Mouse (Mus musculus): Measurements from ENCODE around the gene C1qtnf7.

C1qtnf7 gene

DNA sequence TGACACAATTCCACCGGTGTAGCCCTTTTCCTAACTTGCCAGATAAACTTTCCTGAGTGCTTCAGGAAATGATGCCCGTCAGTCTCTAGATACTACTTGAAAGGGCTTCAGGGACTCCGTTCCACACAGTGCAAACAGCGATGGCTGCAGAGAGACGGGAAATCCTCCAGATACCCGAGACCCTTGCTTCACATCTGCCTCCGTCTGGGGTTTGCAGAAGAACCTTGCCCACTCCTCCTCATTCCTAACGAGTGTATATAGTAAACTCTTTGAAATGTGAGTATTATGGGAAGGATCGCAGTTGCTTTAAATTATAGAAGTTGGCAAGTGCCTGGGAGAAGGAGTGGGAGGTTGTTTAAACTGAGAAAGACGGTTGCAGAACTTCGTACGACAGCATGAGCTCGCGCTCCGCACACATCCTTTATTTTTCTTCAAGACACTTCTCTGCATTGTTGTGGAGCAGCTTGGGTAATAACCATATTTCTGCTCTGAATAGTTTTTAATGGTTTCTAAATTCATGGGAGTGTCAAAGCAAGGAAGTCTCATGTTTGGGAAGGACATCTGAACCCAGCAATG lies at the start of gene C1qtnf7:
Gene C1qtnf7 (plus strand): TSS at position 138 of the 576 bp plus-strand sequence.
- no peak for DNase-seq

DNA sequence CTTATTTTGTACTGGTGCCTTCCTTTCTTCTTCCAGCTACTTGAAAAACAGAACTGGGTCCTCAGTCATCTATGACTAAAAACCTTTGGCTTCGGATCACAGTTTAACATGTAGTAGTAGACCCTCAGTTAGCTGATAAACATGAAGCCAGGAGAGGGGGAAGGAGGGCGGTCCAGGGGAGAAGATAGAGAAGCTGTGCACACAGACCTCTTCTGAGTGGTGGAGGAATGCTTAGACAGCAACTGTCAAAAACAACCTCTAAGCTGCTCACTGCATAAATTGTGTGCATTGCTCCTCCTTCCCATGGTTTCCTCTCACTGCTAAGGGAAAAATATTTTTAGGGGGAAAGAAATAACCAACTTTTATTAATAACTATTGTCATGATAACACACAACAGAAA lies 48.6 kb upstream of the C1qtnf7 start:
- DNase-seq, result no peak

GRCm38 (mm10) chr5:43467214-43467613 lies 48.1 kb upstream of the C1qtnf7 start:
- DNase-seq, result no peak

- no peak for DNase-seq
These were observed 46.4 kb upstream of the C1qtnf7 start for GRCm38 (mm10) chr5:43468937-43469336.

DNA sequence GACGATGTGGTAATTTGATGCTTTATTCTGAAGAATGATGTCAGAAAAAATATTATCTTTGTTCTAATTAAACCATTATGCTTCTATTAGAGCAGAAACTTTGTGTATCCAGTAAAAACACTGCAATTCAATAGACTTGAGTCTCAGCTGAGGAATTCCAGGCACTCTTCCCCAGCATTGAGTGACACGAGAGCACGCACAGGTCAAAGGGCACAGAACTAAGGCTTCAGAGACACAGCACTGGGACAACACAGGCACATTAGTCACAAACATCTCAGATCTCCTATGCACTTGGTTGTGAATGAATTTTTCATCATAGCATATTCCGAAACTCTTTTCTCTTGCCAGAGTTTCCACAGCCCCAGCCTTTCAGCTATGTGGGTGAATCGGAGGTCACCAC lies 37.4 kb upstream of the C1qtnf7 start:
- no peak for DNase-seq

DNA sequence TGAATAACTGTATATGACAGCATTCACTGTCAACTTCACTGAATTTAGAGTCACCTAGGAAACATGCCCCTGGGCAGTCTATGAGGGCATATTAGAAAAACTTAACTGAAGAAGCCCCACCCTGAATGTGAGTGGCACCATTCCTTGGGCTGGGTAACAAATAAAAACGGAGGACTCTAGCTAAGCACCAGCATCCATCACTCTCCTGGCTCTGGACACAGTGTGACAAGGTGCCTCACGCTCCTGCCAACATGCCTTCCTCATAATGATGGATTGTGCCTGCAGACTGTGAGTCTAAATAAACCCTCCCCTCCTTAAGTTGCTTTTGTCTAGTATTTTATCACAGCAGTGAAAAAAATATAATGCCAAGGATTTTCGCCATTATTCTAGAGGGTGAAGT lies 35.3 kb upstream of the C1qtnf7 start:
- no peak for DNase-seq

DNA sequence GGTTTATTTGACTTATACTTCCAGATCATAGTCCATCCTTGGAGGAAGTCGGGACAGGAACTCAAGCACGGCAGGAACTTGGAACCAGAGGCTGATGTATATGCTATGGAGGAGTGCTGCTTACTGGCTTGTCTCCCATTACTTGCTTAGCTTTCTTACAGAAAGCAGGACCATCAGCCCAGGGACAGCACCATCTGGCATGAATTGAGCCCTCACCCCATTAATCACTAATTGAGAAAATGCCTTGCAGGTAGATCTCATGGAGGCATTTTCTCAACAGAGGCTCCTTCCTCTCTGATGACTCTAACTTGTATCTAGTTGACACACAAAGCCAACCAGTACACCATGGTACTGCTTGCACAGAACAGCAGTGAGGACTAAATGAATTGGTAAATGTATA lies 34.6 kb upstream of the C1qtnf7 start:
- DNase-seq, result no peak

GRCm38 (mm10) chr5:43481824-43482223 lies 33.5 kb upstream of the C1qtnf7 start:
- no peak for DNase-seq

DNA sequence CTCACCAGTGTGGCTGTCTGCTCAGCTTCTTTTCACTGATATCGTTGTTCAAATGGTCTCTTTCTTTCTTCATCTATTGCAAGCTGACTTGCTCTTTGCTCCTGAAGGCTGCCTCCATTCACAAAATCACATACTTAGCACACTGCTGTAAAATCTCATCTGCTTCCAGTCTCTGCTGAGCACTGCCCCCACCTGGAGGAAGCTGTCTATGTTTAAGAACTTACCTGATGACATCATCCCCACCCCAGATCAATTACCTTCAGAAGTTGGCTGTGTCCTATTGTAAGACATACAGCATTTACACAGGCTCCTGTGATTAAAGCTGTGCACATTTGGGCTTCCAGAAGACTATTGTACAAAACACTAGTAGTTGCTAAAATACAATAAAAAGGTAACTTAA lies 13.5 kb upstream of the C1qtnf7 start:
- peak; percentile 16 for DNase-seq

- no peak for DNase-seq
These were observed 11.0 kb upstream of the C1qtnf7 start for GRCm38 (mm10) chr5:43504243-43504786.

DNA sequence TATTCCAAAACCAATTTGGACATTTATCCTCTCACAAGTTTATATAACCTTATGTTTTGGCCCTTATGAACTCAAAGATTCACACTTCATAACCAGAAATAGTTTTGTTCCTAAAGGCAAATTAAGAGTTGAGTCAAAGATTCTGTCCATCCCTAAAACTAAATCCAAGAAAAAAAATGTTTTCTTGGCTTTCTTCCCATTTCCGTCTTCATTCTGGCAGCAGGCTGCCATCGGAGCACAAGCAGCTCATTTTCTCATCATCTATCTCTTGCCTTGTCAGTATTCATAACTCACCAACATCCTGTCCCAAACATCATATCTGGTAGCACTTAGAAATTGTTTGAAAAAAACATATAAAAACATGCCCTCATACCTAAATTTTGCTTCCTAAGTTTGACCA lies 6.9 kb upstream of the C1qtnf7 start:
- DNase-seq, result no peak

GRCm38 (mm10) chr5:43508892-43509291 lies 6.4 kb upstream of the C1qtnf7 start:
- DNase-seq, result no peak

DNA sequence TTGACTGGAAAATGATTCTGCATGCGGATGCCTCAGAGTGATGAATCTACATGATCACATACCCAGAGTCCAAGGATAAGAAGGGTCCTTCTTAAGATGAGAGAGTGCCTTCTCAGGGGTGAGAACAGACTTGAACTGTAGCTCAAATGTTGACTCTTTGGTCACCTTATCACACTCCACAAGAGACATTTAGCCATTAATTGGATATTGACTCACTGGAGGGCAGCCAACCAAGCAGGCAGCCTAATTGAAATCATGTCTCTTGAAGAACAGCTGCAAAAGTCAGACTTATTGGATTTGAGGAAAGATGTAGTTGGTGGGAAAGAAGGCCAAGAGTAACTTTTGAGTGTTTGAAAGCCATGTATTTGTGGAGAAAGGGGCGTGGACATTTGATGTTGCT lies 4.2 kb upstream of the C1qtnf7 start:
- no peak for DNase-seq

- no peak for DNase-seq
These were observed 1.2 kb downstream of the C1qtnf7 start for GRCm38 (mm10) chr5:43516491-43516890.

GRCm38 (mm10) chr5:43517313-43517712 lies 2.0 kb downstream of the C1qtnf7 start:
- no peak for DNase-seq

GRCm38 (mm10) chr5:43519905-43520304 lies 4.6 kb downstream of the C1qtnf7 start:
- DNase-seq, result no peak

GRCm38 (mm10) chr5:43521369-43521768 lies 6.0 kb downstream of the C1qtnf7 start:
- DNase-seq, result no peak

GRCm38 (mm10) chr5:43522866-43523265 lies 7.5 kb downstream of the C1qtnf7 start:
- DNase-seq, result no peak

- no peak for DNase-seq
These were observed 11.7 kb downstream of the C1qtnf7 start for GRCm38 (mm10) chr5:43526874-43527584.

- DNase-seq, result no peak
These were observed 14.8 kb downstream of the C1qtnf7 start for GRCm38 (mm10) chr5:43530186-43530585.

GRCm38 (mm10) chr5:43530886-43531285 lies 15.5 kb downstream of the C1qtnf7 start:
- no peak for DNase-seq

- DNase-seq, result no peak
These were observed 23.2 kb downstream of the C1qtnf7 start for GRCm38 (mm10) chr5:43538322-43539167.

DNA sequence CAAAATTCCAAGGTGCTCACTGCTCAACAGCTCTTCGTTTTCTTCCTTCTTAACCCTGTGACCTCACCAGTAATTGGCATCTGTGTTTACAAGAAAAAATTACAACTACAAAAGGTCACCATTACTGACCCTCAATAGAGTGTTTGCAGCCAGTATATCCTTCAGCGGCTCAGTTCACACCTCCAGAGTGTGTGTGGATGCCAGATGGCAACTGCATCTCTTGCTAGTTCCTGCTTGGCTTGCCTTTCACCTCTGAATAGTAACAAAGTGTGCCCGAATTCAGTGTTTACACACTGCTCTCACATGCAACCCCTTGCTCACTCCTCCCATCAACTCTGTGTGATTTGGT lies 23.8 kb downstream of the C1qtnf7 start:
- DNase-seq, result no peak

DNA sequence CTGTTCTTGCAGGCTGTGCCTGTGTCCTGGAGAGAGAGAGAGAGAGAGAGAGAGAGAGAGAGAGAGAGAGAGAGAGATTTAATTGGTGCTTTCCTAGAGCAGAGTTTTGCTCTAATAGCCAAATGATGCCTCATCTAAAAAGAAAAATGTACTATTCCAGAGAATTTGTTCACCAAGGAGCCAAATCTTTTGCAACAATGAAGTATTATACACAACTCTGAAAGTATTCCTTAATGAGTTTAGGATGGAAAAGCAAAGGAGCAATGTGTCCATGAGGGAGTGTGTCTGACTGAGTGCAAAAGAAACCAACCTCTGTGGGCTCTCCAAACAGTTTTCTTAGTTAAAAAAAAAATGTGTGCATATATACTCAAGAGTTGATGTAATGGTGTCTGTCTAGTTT lies 24.5 kb downstream of the C1qtnf7 start:
- no peak for DNase-seq
